Mouse (Mus musculus) thymus, postnatal 10 days (tissue): ENCODE measurements at regions not wholly inside any gene's neighbourhood (a gene's known extent, or its start where the extent isn't known, plus 50 kb on each side); places are given as distances from the start of the nearest gene placed in this dataset.

Experiments
- DNase-seq, 2 experiments: peaks; one replicate each; pipeline ENCODE4 v3.0.0; 2021; ENCODE audit warnings: low spot score in 2 of 2

- DNase-seq, result no peak
Observed at GRCm38 (mm10) chr14:99520343-99520742, 221.9 kb downstream of the Klf5 start.

DNA sequence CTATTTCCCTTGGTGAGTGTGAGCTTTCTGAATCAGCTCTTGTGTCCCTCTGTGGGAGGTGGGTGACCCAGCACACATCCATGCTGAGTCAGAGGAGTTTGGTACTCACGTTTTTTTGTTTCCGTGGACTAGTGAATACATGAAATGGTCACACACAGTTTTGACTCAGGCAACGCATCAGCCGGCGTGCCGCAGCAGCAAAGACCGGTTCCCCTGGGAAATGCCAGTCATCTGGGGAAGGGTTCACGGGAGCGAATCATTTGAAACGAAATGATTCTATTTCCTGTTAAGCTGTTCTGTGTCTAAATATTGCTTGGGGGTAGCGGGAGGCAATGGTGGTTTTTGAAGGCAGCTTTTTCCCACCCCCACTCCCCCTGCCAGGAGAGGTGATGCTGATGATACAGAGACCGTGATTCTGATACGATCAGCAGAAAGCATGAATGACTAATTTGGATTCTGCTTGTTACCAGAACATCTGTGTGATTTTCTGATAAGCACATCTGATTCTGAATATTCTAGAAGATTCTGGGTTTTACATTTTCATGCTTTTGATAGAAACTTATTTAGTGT is 223.5 kb downstream of the Klf5 start:
- DNase-seq, result no peak

DNA sequence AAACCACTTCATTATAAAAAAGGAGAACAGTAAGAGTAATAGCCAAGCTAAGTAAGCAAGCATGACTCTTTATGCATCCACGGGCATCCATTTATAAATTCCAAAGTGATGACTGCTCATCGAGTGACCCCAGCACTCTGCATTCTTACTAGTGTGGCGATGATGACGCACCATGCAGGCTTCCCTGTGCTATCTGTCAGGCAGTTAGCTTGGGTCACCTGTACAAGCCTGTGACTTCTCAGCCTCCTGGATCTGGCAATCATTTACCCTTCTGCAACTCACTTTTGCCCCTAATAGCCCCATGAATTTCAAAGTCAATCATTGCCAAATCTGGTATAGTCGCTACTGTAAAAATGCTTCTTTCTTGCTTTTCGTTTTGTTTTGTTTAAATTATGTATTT is 237.3 kb downstream of the Klf5 start:
- no peak for DNase-seq

DNA sequence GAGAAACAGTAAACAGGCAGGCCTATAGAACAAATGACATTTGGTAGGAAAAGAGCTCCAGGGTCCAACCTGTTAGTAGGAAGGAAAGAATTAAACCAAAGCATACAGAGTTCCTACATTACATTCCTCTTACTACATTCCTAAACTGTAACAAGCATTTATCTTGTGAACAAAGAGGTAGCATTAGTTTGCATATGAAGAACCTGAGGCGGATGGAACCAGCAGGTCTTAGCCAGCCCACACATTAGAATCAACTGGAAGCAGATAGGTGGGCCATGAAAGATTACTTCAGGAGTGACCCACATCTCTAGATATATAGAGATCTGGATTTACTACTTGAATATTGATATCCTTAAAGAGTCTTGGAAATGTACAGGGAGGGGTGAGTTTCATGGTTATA is 238.8 kb downstream of the Klf5 start:
- no peak for DNase-seq

GRCm38 (mm10) chr14:99541716-99542115 is 243.2 kb downstream of the Klf5 start:
- DNase-seq, result no peak

DNA sequence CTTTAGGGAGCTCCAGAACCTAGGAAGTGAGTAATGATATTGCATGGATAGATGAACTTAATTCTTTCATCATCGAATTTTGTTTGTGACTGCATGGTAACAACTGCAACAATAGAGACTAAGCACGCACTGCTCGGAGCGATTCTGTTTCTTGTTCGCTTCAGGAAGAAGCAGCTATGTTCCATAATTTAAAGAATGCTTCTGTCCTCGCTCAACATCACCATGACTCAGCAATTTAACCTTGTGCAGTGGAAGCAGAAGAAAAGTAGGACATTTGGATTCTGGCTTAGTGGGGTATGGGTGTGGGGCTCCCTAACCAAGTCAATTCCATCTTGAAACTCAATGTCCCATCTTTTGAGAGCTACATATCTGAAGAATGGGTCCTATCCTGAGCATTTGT is 249.4 kb downstream of the Klf5 start:
- no peak for DNase-seq

GRCm38 (mm10) chr14:99548363-99549248 is 250.1 kb downstream of the Klf5 start:
- DNase-seq, result no peak

GRCm38 (mm10) chr14:99564024-99564423 is 265.5 kb downstream of the Klf5 start:
- DNase-seq, result no peak

GRCm38 (mm10) chr14:99574146-99574545 is 275.7 kb downstream of the Klf5 start:
- DNase-seq, result no peak

GRCm38 (mm10) chr14:99578665-99579064 is 280.2 kb downstream of the Klf5 start:
- no peak for DNase-seq

- no peak for DNase-seq
Observed at GRCm38 (mm10) chr14:99579271-99579759, 280.8 kb downstream of the Klf5 start.

DNA sequence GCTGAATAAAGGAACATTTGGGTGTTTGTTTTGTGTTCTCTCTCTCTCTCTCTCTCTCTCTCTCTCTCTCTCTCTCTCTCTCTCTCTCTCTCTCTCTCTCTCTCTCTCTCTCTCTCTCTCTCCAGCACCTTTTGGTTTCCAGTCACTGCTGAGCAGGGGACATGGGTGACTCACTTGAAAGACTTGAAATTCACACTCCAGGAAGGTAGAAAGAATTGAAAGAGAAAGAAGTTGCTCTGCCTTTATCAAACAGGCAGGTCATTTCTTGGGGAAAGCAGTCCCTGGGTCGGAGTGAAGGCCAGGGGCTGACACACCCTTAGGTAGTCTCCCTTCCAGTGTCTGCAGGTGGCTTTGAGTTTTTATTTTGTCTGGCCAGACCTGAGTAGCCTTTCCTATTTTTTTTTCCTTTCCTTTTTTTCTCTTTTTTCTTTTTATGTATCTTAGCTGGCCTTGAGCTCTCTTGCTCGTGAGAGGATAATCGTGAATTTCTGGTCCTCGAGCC is 281.3 kb downstream of the Klf5 start:
- no peak for DNase-seq

DNA sequence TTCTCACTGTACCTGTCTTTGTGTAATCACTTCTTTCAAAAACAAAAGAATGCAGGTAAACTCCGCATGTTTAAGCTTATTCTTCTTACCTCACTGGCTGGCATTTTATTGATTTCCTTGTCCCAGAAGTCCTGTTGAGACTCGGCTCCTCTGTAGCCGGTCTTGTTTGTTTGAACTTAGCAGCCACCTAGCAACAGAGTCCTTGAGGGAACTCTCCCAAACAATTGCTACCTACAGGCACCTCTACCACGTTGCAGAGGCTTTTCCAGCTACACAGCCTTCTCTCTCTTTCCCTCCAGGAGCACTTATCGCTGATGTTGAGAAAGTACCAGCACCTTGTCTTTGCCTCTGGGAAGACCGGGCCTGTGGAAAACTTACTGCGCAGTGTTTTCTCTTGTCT is 285.7 kb downstream of the Klf5 start:
- DNase-seq, result no peak

DNA sequence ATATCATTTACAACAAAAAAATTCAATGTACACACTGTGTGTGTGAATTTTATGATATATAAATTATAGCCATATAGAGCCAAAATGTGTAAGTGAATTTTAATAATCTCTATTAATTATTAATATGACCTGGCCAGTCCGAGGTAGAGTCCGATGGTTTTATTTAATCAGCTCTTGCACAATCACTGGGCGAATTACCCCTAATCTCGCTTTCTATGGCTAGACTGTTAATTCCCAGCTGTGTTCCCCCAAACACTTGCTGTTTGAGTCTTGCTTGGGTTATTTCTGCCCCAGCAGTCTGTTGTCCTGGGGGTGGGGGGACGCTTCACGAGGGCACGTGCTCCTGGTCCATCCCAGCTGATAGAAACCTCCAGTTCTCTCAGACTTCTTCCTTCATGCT is 287.5 kb downstream of the Klf5 start:
- DNase-seq, result no peak

DNA sequence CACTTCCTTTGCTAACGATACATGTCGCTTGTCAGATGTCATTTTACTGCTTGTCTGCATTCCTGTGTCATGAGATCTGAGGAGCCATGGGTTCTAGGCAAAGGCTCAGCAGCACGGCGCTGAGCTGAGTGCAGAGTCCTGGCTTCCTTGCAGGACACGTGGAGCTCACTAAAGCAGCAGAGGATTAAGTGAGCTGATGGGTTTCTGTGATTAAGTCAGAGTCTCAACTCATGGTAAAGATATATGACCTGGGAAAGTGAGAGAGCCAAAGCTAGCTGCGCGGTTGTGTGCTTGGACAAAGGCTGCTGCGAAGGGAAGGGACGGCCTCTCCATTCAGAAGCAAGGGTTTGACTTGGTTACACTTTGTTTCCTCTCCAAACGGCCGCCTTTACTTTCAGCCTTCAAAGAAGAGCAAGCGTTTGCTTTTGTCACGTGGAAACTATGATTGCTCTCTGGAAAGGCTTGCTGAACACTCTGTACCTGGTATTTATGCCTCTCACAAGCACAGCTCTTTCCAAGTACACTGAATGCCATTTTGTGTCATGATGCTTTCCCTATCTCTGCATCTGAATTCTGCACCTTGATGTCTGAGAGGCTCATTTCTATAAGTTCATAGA is 292.5 kb downstream of the Klf5 start:
- DNase-seq, result no peak

DNA sequence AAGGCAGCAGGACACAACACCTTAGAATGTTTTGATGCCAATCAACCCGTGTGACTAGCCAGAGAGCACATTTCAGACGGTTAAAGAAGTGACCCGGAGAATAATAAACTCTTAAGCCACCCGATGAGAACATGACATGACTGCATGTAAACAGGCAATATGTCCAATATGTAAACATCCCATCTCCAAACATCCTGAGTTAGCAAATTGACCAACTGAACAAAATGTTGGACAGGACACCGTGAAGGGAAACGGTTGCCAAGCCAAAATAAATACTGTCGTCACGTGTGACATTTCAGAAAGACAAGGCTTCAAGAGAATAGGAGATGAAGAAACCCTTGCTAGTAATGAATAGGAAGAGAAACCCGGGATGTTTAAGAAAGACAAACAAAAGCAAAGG is 294.4 kb downstream of the Klf5 start:
- no peak for DNase-seq

GRCm38 (mm10) chr14:99593864-99594263 is 295.4 kb downstream of the Klf5 start:
- DNase-seq, result no peak

DNA sequence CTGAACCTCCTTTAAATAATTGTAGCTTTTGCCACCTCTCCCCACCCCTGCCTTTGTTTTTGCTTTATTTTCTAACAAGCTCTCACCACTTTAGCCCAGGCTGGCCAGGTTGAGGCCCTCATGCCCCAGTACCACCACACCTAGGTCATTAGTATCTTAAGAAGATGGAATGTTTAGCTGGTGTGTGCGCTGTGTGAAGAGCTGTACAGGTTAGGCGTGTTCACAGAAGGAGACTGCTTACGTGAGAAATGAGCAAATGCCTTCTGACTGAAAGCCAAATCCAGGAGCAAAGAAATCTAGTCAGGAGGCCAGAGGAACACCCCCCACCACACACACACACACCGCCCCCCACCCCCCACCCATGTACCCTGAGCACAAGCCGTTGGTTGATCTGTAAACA is 303.4 kb downstream of the Klf5 start:
- no peak for DNase-seq

DNA sequence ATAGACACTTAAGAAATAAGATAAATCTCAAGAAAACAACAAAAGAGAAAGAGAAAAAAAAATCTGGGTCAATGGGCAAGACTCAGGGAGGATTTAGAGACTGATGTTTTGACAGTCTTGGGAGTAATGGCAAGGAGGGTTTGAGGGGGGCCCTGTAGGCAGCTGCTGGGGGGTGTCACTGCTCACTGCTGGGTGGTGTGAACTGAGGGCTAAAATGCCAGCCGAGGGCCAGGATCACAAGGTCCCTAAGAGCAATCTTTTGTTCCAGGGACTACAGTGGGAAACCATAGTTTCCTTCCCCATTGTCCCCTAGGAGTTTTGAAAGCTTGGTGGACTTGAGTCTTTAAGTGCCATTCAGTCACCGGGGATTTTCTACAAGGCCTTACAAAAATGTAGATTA is 304.8 kb downstream of the Klf5 start:
- DNase-seq, result no peak

- no peak for DNase-seq
Observed at GRCm38 (mm10) chr14:99605351-99606100, 307.0 kb downstream of the Klf5 start.

DNA sequence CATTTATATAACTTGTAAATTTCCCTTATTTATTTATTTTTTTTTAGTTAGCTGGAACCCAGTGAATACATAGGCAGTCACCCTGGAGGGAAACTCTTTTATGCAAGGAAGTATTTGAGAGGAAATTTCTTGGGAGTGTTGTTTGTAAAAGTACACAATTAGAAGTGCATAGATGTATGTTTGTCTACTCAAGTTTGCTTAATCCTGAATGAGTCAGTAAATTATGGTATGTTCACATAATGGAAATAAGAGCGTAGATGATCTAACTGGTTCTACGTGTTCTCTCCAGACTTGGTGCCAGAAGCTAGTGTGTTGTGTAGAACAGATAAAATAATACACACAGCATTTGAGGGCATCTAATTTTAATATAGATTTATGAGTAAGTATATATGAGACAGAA is 310.5 kb downstream of the Klf5 start:
- DNase-seq, result no peak

DNA sequence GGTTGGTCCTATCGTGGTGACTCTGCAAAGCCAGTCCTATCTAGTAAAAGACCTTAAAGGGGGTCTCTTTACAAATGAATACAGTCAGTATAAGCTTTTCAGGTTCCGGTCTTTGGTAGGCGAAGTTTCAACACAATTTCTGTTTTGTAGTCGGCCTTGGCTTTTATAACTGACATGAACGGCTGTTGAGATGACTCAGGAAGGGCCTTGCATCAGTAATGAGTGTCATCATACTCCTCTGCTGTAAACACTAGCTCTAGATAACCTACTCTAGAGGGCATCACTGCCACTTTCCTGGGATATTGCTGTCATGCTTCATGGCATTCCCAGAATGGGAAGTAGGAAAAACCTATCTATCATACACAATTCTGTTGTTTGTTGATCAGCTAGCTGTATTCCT is 312.9 kb downstream of the Klf5 start:
- DNase-seq, result no peak
